Mouse (Mus musculus) hindbrain, embryonic 15.5 days (tissue): ENCODE results near the gene Zdhhc5. TPM values are rescaled to one million over a fixed set of nuclear protein-coding genes. Genes with fewer than 3 reads are reported as not detected.
A peak's percentile ranks its signal among the peaks of the same experiment; 100 is the strongest.
"Not testable (repeated sequence)": the region's sequence is repeated elsewhere in the genome, so short reads cannot be mapped to it uniquely, and the experiment has no call there.

ENCODE experiments used
- ATAC-seq: fragments of 200-750 bp; cut with Nextera tagmentation; 2 replicates; pipeline ENCODE4 v1.8.0; 2017; ENCODE audit warnings: low read depth, moderate number of reproducible peaks, moderate TSS enrichment; ENCODE audit not compliant: low FRiP score
- H3K27ac ChIP-seq: fragments of 300-500 bp; sonication (generic); replicated peaks from 2 replicates; pipeline ENCODE4 v1.5.1; 2015; ENCODE audit warnings: mild to moderate bottlenecking, inconsistent platforms
- H3K27me3 ChIP-seq: fragments of 300-500 bp; sonication (generic); 2 replicates; pipeline ENCODE4 v1.6.1; 2015; ENCODE audit warnings: control low read depth, inconsistent platforms
- H3K36me3 ChIP-seq: fragments of 300-500 bp; sonication (generic); 2 replicates; pipeline ENCODE4 v1.6.1; 2015; ENCODE audit warnings: control low read depth, inconsistent platforms
- H3K4me1 ChIP-seq: fragments of 300-500 bp; sonication (generic); replicated peaks from 2 replicates; pipeline ENCODE4 v1.6.1; 2015; ENCODE audit warnings: control low read depth, inconsistent platforms
- H3K4me2 ChIP-seq: fragments of 300-500 bp; sonication (generic); 2 replicates; pipeline ENCODE4 v1.6.1; 2015; ENCODE audit warnings: moderate library complexity, mild to moderate bottlenecking, inconsistent platforms
- H3K4me3 ChIP-seq: fragments of 300-500 bp; sonication (generic); 2 replicates; pipeline ENCODE4 v1.5.1; 2015; ENCODE audit warnings: mild to moderate bottlenecking, inconsistent platforms
- H3K9ac ChIP-seq: fragments of 300-500 bp; sonication (generic); 2 replicates; pipeline ENCODE4 v1.6.1; 2015; ENCODE audit warnings: inconsistent platforms
- H3K9me3 ChIP-seq: fragments of 300-500 bp; sonication (generic); 2 replicates; pipeline ENCODE4 v1.6.1; 2016; ENCODE audit warnings: control low read depth, inconsistent platforms
- WGBS: fragments of 180-500 bp; shearing (Covaris S2); methylation state at CpG from one replicate; pipeline ENCODE4 v1.1.7; 2015; 5-methylcytosine and 5-hydroxymethylcytosine counted together
- polyA plus RNA-seq: library from polyadenylated mRNA; unstranded; fragments of >200 nt; fragmentation: Nextera tagmentation; extraction: Ambion mirVana; gene quantifications from 2 replicates; pipeline ENCODE4 v1.2.1, GENCODE M21; 2015

Gene Zdhhc5
- polyA plus RNA-seq, 1 experiment from 2014 or later = 19.0 TPM

- WGBS = 19% methylated on average over 8 of the region's 8 CpGs
- Histone ChIP-seq H3K36me3 (peaks cover 22% of the 10 kb centered on the region), H3K4me1 (peaks cover 29% of the 10 kb centered on the region), H3K27me3 (no peaks in the 10 kb centered on the region), H3K27ac (peak within 1 kb of the TSS; percentile 85), H3K9me3 (no peaks in the 10 kb centered on the region), H3K4me3 (peak within 1 kb of the TSS; percentile 97), H3K4me2 (peak within 1 kb of the TSS; percentile 65), H3K9ac (peak within 1 kb of the TSS; percentile 77)
- ATAC-seq = no peak
These were observed 36.0 kb downstream of the Zdhhc5 start, which contains the start of gene Tmx2 for GRCm38 (mm10) chr2:84679016-84679415. Gene Tmx2 (minus strand): TSS chr2:84679140.

GRCm38 (mm10) chr2:84677968-84678880 is 36.8 kb downstream of the Zdhhc5 start, which contains the start of the genes Gm28635 and Med19:
Gene Gm28635 (minus strand): TSS chr2:84678041.
Gene Med19 (plus strand): TSS chr2:84678402.
- H3K36me3 ChIP-seq = peaks cover 28% of the 10 kb centered on the region
- peak within 1 kb of the TSS; percentile 84 for H3K9ac ChIP-seq
- peak within 1 kb of the TSS; percentile 97 for H3K4me3 ChIP-seq
- H3K27ac ChIP-seq = peak within 1 kb of the TSS; percentile 85
- peak within 1 kb of the TSS; percentile 65 for H3K4me2 ChIP-seq
- no peaks in the 10 kb centered on the region for H3K27me3 ChIP-seq
- peaks cover 29% of the 10 kb centered on the region for H3K4me1 ChIP-seq
- H3K9me3 ChIP-seq = no peaks in the 10 kb centered on the region
- WGBS = under 1% methylated on average over 44 of the region's 44 CpGs
- peak; percentile 100 for ATAC-seq

- Histone ChIP-seq H3K4me2 (peak overlapping the region; percentile 63), H3K9me3 (no peaks in the 10 kb centered on the region), H3K4me3 (peak overlapping the region; percentile 97), H3K27ac (peak overlapping the region; percentile 85), H3K36me3 (peaks cover 36% of the 10 kb centered on the region), H3K27me3 (no peaks in the 10 kb centered on the region), H3K9ac (peak overlapping the region; percentile 84), H3K4me1 (peaks cover 29% of the 10 kb centered on the region)
- WGBS = 9% methylated on average over 22 of the region's 22 CpGs
- peak; percentile 73 for ATAC-seq
These were observed 37.6 kb downstream of the Zdhhc5 start for GRCm38 (mm10) chr2:84677270-84677967.

GRCm38 (mm10) chr2:84671535-84671934 is 43.4 kb downstream of the Zdhhc5 start:
- ATAC-seq, H3K9ac ChIP-seq, H3K27me3 ChIP-seq, H3K9me3 ChIP-seq, H3K4me3 ChIP-seq: not testable (repeated sequence)
- peaks cover 40% of the 10 kb centered on the region for H3K36me3 ChIP-seq
- peak overlapping the region; percentile 75 for H3K4me2 ChIP-seq
- peaks cover 27% of the 10 kb centered on the region for H3K4me1 ChIP-seq
- WGBS = 60% methylated on average over 4 of the region's 5 CpGs
- H3K27ac ChIP-seq = peak overlapping the region; percentile 94; the same call in 1 of the 2 replicates

GRCm38 (mm10) chr2:84670569-84670933 is 44.4 kb downstream of the Zdhhc5 start, which contains the start of gene Selenoh:
Gene Selenoh (minus strand): TSS chr2:84670770.
- Histone ChIP-seq H3K27me3 (no peaks in the 10 kb centered on the region), H3K27ac (peak within 1 kb of the TSS; percentile 94), H3K4me1 (peaks cover 19% of the 10 kb centered on the region), H3K4me2 (peak within 1 kb of the TSS; percentile 75), H3K36me3 (peaks cover 36% of the 10 kb centered on the region), H3K9me3 (no peaks in the 10 kb centered on the region), H3K9ac (peak within 1 kb of the TSS; percentile 92), H3K4me3 (peak within 1 kb of the TSS; percentile 95)
- peak; percentile 97 for ATAC-seq
- WGBS = under 1% methylated on average over 20 of the region's 20 CpGs

- H3K4me2 ChIP-seq = peak overlapping the region; percentile 75
- peak overlapping the region; percentile 92 for H3K9ac ChIP-seq
- peak overlapping the region; percentile 94 for H3K27ac ChIP-seq
- peak overlapping the region; percentile 95 for H3K4me3 ChIP-seq
- H3K4me1 ChIP-seq = peaks cover 19% of the 10 kb centered on the region
- peaks cover 31% of the 10 kb centered on the region for H3K36me3 ChIP-seq
- peak; percentile 88 for ATAC-seq
- WGBS = 2% methylated on average over 39 of the region's 39 CpGs
- H3K9me3 ChIP-seq = no peaks in the 10 kb centered on the region
- H3K27me3 ChIP-seq = no peaks in the 10 kb centered on the region
These were observed 45.0 kb downstream of the Zdhhc5 start for GRCm38 (mm10) chr2:84669828-84670568.

GRCm38 (mm10) chr2:84666081-84666480 is 48.9 kb downstream of the Zdhhc5 start:
- Histone ChIP-seq H3K9ac (no peak overlapping the region), H3K4me1 (peaks cover 15% of the 10 kb centered on the region), H3K4me3 (no peak overlapping the region), H3K27ac (no peak overlapping the region), H3K27me3 (no peaks in the 10 kb centered on the region), H3K9me3 (no peaks in the 10 kb centered on the region), H3K4me2 (no peak overlapping the region), H3K36me3 (peaks cover 6% of the 10 kb centered on the region; the same call in 1 of the 2 replicates)
- 70% methylated on average over 12 of the region's 12 CpGs for WGBS
- no peak for ATAC-seq

- Histone ChIP-seq H3K4me1 (no peaks in the 10 kb centered on the region), H3K4me3 (no peak overlapping the region), H3K9ac (no peak overlapping the region), H3K4me2 (no peak overlapping the region), H3K27me3 (no peaks in the 10 kb centered on the region), H3K36me3 (no peaks in the 10 kb centered on the region), H3K27ac (no peak overlapping the region), H3K9me3 (no peaks in the 10 kb centered on the region)
- ATAC-seq = no peak
- 35% methylated on average over 2 of the region's 2 CpGs for WGBS
These were observed 52.1 kb downstream of the Zdhhc5 start for GRCm38 (mm10) chr2:84662866-84663265.

GRCm38 (mm10) chr2:84660253-84660652 is 54.7 kb downstream of the Zdhhc5 start:
- Histone ChIP-seq H3K4me3 (no peak overlapping the region), H3K9ac (no peak overlapping the region), H3K4me2 (no peak overlapping the region), H3K36me3 (no peaks in the 10 kb centered on the region), H3K27me3 (no peaks in the 10 kb centered on the region), H3K4me1 (no peaks in the 10 kb centered on the region), H3K27ac (no peak overlapping the region), H3K9me3 (no peaks in the 10 kb centered on the region)
- ATAC-seq = no peak
- WGBS = 68% methylated on average over 3 of the region's 3 CpGs

- Histone ChIP-seq H3K27ac (no peak within 1 kb of the TSS), H3K27me3 (no peaks in the 10 kb centered on the region), H3K4me2 (no peak within 1 kb of the TSS), H3K9me3 (no peaks in the 10 kb centered on the region), H3K4me1 (no peaks in the 10 kb centered on the region), H3K4me3 (no peak within 1 kb of the TSS), H3K36me3 (no peaks in the 10 kb centered on the region), H3K9ac (no peak within 1 kb of the TSS)
- WGBS = 93% methylated on average over 32 of the region's 32 CpGs
- no peak for ATAC-seq
These were observed 56.2 kb downstream of the Zdhhc5 start, which contains the start of gene Btbd18 for GRCm38 (mm10) chr2:84658806-84659205. Gene Btbd18 (plus strand): TSS chr2:84659079.

- no peaks in the 10 kb centered on the region for H3K27me3 ChIP-seq
- no peaks in the 10 kb centered on the region for H3K36me3 ChIP-seq
- no peak overlapping the region for H3K4me2 ChIP-seq
- H3K9me3 ChIP-seq = no peaks in the 10 kb centered on the region
- no peak overlapping the region for H3K27ac ChIP-seq
- WGBS = 71% methylated on average over 1 of the region's 1 CpGs
- H3K4me3 ChIP-seq = no peak overlapping the region
- H3K9ac ChIP-seq = no peak overlapping the region
- ATAC-seq = no peak
- 0 out of 2 replicates have a peak, but pooled peaks cover 9% of the 10 kb centered on the region for H3K4me1 ChIP-seq
These were observed 59.1 kb downstream of the Zdhhc5 start for GRCm38 (mm10) chr2:84655864-84656263.
